Mouse (Mus musculus) kidney, embryonic 14.5 days (tissue): Measurements from ENCODE around the gene Smad9. TPM values are rescaled to one million over a fixed set of nuclear protein-coding genes. Genes with fewer than 3 reads are reported as not detected.
A peak's percentile ranks its signal among the peaks of the same experiment; 100 is the strongest.

ENCODE experiments used
- ATAC-seq: fragments of 200-750 bp; cut with Nextera tagmentation; 2 replicates; pipeline ENCODE4 v1.8.0; 2017; ENCODE audit warnings: moderate number of reproducible peaks, mild to moderate bottlenecking, moderate TSS enrichment, moderate library complexity; ENCODE audit not compliant: low FRiP score, low TSS enrichment
- H3K27ac ChIP-seq: fragments of 300-500 bp; sonication (generic); 2 replicates; pipeline ENCODE4 v1.5.1; 2014; ENCODE audit warnings: low read depth, mild to moderate bottlenecking, low read length, moderate library complexity, mixed read lengths
- H3K27me3 ChIP-seq: fragments of 300-500 bp; sonication (generic); 2 replicates; pipeline ENCODE4 v1.6.1; 2014; ENCODE audit warnings: mild to moderate bottlenecking, low read length; ENCODE audit not compliant: control insufficient read depth, insufficient read depth
- H3K36me3 ChIP-seq: fragments of 300-500 bp; sonication (generic); 2 replicates; pipeline ENCODE4 v1.6.1; 2014; ENCODE audit warnings: low read length, mixed read lengths; ENCODE audit not compliant: control insufficient read depth, insufficient read depth
- H3K4me1 ChIP-seq: fragments of 300-500 bp; sonication (generic); 2 replicates; pipeline ENCODE4 v1.6.1; 2014; ENCODE audit warnings: low read length, mixed read lengths; ENCODE audit not compliant: control insufficient read depth, insufficient read depth
- H3K4me2 ChIP-seq: fragments of 300-500 bp; sonication (generic); replicated peaks from 2 replicates; pipeline ENCODE4 v1.6.1; 2014; ENCODE audit warnings: low read depth, mild to moderate bottlenecking, low read length
- H3K4me3 ChIP-seq: fragments of 300-500 bp; sonication (generic); 2 replicates; pipeline ENCODE4 v1.5.1; 2014; ENCODE audit warnings: mild to moderate bottlenecking, low read length
- H3K9ac ChIP-seq: fragments of 300-500 bp; sonication (generic); 2 replicates; pipeline ENCODE4 v1.6.1; 2014; ENCODE audit warnings: low read depth, mild to moderate bottlenecking, low read length, moderate library complexity
- H3K9me3 ChIP-seq: fragments of 300-500 bp; sonication (generic); 2 replicates; pipeline ENCODE4 v1.6.1; 2016; ENCODE audit warnings: low read length; ENCODE audit not compliant: control insufficient read depth
- WGBS: fragments of 180-500 bp; shearing (Covaris S2); extraction: QIAGEN DNeasy Blood & Tissue Kit; methylation state at CpG from one replicate; pipeline ENCODE4 v1.1.7; 2014; 5-methylcytosine and 5-hydroxymethylcytosine counted together
- polyA plus RNA-seq: library from polyadenylated mRNA; unstranded; fragments of >200 nt; fragmentation: Nextera tagmentation; extraction: Ambion mirVana; gene quantifications from 2 replicates; pipeline ENCODE4 v1.2.1, GENCODE M21; 2014

Smad9 gene
- polyA plus RNA-seq, 1 experiment from 2014 or later: 1.8 TPM

- H3K36me3 ChIP-seq: peaks cover 3% of the 10 kb centered on the region; the same call in 1 of the 2 replicates
- no peak for ATAC-seq
- WGBS: 89% methylated on average over 6 of the region's 6 CpGs
Observed at GRCm38 (mm10) chr3:54793762-54794161, 38.4 kb downstream of the Smad9 start.

GRCm38 (mm10) chr3:54795379-54795778 is 40.0 kb downstream of the Smad9 start:
- no peak for ATAC-seq
- no peak overlapping the region for H3K9ac ChIP-seq
- H3K4me1 ChIP-seq: no peaks in the 10 kb centered on the region
- peaks cover 6% of the 10 kb centered on the region for H3K9me3 ChIP-seq
- no peak overlapping the region for H3K4me3 ChIP-seq
- H3K27me3 ChIP-seq: no peaks in the 10 kb centered on the region
- no peak overlapping the region for H3K27ac ChIP-seq
- H3K4me2 ChIP-seq: no peak overlapping the region
- H3K36me3 ChIP-seq: peaks cover 3% of the 10 kb centered on the region; the same call in 1 of the 2 replicates
- WGBS: 94% methylated on average over 5 of the region's 5 CpGs

More at GRCm38 (mm10) chr3:54793762-54794161, 38.4 kb downstream of the Smad9 start:
- Histone ChIP-seq H3K4me1 (no peaks in the 10 kb centered on the region), H3K4me2 (no peak overlapping the region), H3K27ac (no peak overlapping the region), H3K4me3 (no peak overlapping the region), H3K27me3 (no peaks in the 10 kb centered on the region), H3K9ac (no peak overlapping the region), H3K9me3 (peaks cover 6% of the 10 kb centered on the region)

GRCm38 (mm10) chr3:54795806-54796205 is 40.4 kb downstream of the Smad9 start:
- no peak for ATAC-seq
- H3K9me3 ChIP-seq: peaks cover 6% of the 10 kb centered on the region
- H3K4me3 ChIP-seq: no peak overlapping the region
- H3K4me1 ChIP-seq: no peaks in the 10 kb centered on the region
- peaks cover 3% of the 10 kb centered on the region; the same call in 1 of the 2 replicates for H3K36me3 ChIP-seq
- H3K27ac ChIP-seq: no peak overlapping the region
- H3K4me2 ChIP-seq: no peak overlapping the region
- H3K27me3 ChIP-seq: no peaks in the 10 kb centered on the region
- no peak overlapping the region for H3K9ac ChIP-seq
- 97% methylated on average over 1 of the region's 1 CpGs for WGBS

GRCm38 (mm10) chr3:54797211-54797610 is 41.8 kb downstream of the Smad9 start:
- no peak overlapping the region for H3K4me2 ChIP-seq
- peaks cover 3% of the 10 kb centered on the region; the same call in 1 of the 2 replicates for H3K36me3 ChIP-seq
- H3K4me3 ChIP-seq: no peak overlapping the region
- peak; percentile 78 for ATAC-seq
- no peak overlapping the region for H3K9ac ChIP-seq
- H3K4me1 ChIP-seq: no peaks in the 10 kb centered on the region
- peaks cover 6% of the 10 kb centered on the region for H3K9me3 ChIP-seq
- H3K27ac ChIP-seq: no peak overlapping the region
- 46% methylated on average over 16 of the region's 16 CpGs for WGBS
- no peaks in the 10 kb centered on the region for H3K27me3 ChIP-seq

- Histone ChIP-seq H3K9me3 (no peaks in the 10 kb centered on the region), H3K36me3 (peaks cover 23% of the 10 kb centered on the region; the same call in 1 of the 2 replicates), H3K4me1 (no peaks in the 10 kb centered on the region), H3K27ac (no peak overlapping the region), H3K4me3 (no peak overlapping the region), H3K9ac (no peak overlapping the region), H3K4me2 (no peak overlapping the region), H3K27me3 (no peaks in the 10 kb centered on the region)
- ATAC-seq: no peak
- 92% methylated on average over 8 of the region's 8 CpGs for WGBS
Observed at GRCm38 (mm10) chr3:54803713-54804112, 48.3 kb downstream of the Smad9 start.

GRCm38 (mm10) chr3:54807061-54807661 is 51.8 kb downstream of the Smad9 start:
- H3K4me1 ChIP-seq: no peaks in the 10 kb centered on the region
- H3K9ac ChIP-seq: peak overlapping the region; percentile 89
- no peaks in the 10 kb centered on the region for H3K9me3 ChIP-seq
- H3K27ac ChIP-seq: peak overlapping the region; percentile 82
- peaks cover 23% of the 10 kb centered on the region; the same call in 1 of the 2 replicates for H3K36me3 ChIP-seq
- peak overlapping the region; percentile 80 for H3K4me3 ChIP-seq
- under 1% methylated on average over 52 of the region's 56 CpGs for WGBS
- peak; percentile 68 for ATAC-seq
- peak overlapping the region; percentile 90 for H3K4me2 ChIP-seq
- H3K27me3 ChIP-seq: no peaks in the 10 kb centered on the region

GRCm38 (mm10) chr3:54807666-54808217 is 52.4 kb downstream of the Smad9 start, which contains the start of gene Rfxap:
Gene Rfxap (minus strand): TSS chr3:54807791.
- peak within 1 kb of the TSS; percentile 89 for H3K9ac ChIP-seq
- peak within 1 kb of the TSS; percentile 90 for H3K4me2 ChIP-seq
- H3K36me3 ChIP-seq: peaks cover 22% of the 10 kb centered on the region; the same call in 1 of the 2 replicates
- under 1% methylated on average over 51 of the region's 52 CpGs for WGBS
- no peaks in the 10 kb centered on the region for H3K9me3 ChIP-seq
- peak within 1 kb of the TSS; percentile 80 for H3K4me3 ChIP-seq
- no peaks in the 10 kb centered on the region for H3K4me1 ChIP-seq
- peak within 1 kb of the TSS; percentile 82 for H3K27ac ChIP-seq
- H3K27me3 ChIP-seq: no peaks in the 10 kb centered on the region
- peak; percentile 97 for ATAC-seq

GRCm38 (mm10) chr3:54809111-54809510 is 53.7 kb downstream of the Smad9 start:
- H3K27ac ChIP-seq: no peak overlapping the region
- H3K27me3 ChIP-seq: no peaks in the 10 kb centered on the region
- H3K9me3 ChIP-seq: no peaks in the 10 kb centered on the region
- H3K4me1 ChIP-seq: no peaks in the 10 kb centered on the region
- no peak overlapping the region for H3K4me3 ChIP-seq
- no peak for ATAC-seq
- H3K9ac ChIP-seq: no peak overlapping the region
- H3K4me2 ChIP-seq: no peak overlapping the region
- peaks cover 11% of the 10 kb centered on the region; the same call in 1 of the 2 replicates for H3K36me3 ChIP-seq
- WGBS: 55% methylated on average over 5 of the region's 5 CpGs

- ATAC-seq: no peak
- Histone ChIP-seq H3K4me2 (no peak overlapping the region), H3K9ac (no peak overlapping the region), H3K4me3 (no peak overlapping the region), H3K4me1 (no peaks in the 10 kb centered on the region), H3K36me3 (no peaks in the 10 kb centered on the region), H3K9me3 (no peaks in the 10 kb centered on the region), H3K27me3 (no peaks in the 10 kb centered on the region), H3K27ac (no peak overlapping the region)
- WGBS: 57% methylated on average over 1 of the region's 1 CpGs
Observed at GRCm38 (mm10) chr3:54811616-54812015, 56.2 kb downstream of the Smad9 start.
